Mouse (Mus musculus) mouse embryonic stem cell (cell line): ENCODE measurements around the gene Gm20388.

Experiments used
- in situ Hi-C, 2 experiments: fragments of 300-500 bp; cut with MboI; formaldehyde crosslinking; loops; 1 replicate in 1 of 2; 3 replicates in 1 of 2; pipeline ENCODE4 v1.14.3; 2019 to 2020; ENCODE audit warnings: low sequenced_read_pairs in 2 of 2, low pct_unique_long_range_greater_than_20kb in 1 of 2, mixed read lengths in 1 of 2; ENCODE audit not compliant: unreplicated experiment in 1 of 2

Gene Gm20388

DNA sequence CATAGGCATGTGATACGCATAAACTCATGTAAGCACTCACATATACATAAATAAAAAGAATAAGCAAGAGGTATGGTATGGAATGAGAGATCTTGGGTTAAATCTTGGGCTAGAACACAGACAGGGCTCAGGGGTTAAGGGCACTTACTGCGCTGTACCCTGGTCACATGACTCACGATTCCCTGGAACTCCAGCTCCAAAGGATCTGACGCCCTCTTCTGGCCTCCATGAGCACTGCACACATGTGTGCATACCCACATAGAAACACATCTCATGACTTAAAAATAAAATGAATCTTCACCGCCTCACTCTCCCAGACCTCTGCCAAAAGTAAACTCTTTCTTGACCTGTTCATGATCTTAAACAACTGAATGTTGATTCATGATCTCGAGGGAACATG, 1587.0 kb downstream of the Gm20388 start:
- in situ Hi-C loops, result no loop called here

DNA sequence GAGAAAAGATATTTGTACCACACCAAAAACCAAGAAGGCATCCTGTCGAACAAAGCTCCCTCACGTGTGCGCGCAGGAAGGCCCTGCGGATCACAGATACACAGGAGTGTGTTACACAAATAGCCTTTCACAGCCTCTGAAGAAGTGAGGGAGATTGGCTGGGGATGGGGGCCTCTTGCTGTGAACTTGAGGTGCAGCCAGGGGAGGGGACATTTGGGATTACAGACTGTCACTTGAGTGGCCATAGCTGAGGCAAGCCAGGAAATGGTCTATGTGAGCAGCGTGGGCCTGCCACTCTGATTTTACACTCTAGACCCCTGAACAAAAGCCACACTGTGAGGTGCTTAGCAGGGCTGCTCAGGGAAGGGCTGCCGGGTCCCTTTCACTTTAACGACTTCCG, 1601.1 kb downstream of the Gm20388 start:
- in situ Hi-C loops, result loop anchor here in 1 of 2 experiments (5.0 to 10.0 kb wide), 2 partner anchors 297 to 399 kb away; no protein-coding TSS in a partner anchor

DNA sequence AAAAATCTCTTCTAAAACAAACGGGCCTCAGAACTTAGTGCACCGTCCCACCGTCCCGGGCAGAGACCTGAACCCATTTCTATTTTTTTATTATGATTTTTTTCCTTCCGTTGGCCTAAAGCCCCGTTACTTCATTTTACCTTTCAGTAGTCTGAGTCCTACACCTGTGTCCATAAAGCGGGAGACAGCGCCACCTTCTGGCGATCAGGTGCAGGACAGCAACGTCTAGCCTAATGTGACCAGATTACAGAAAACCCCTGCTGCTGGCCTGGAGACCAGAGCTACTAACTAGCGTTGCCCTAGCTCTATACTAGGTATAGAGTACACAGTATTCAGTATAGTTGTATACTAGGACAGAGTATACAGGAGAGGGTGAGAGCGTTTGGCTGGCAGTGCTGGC, 1602.8 kb downstream of the Gm20388 start:
- in situ Hi-C loops, result loop anchor here in 1 of 2 experiments (5.0 to 10.0 kb wide), 2 partner anchors 299 to 401 kb away; no protein-coding TSS in a partner anchor

GRCm38 (mm10) chr8:121525111-121525818, 1614.6 kb downstream of the Gm20388 start:
- in situ Hi-C loops, result loop anchor here in 1 of 2 experiments (10.0 kb wide), 1 partner anchor 410 kb away; the partner anchor contains the start of gene Foxc2

DNA sequence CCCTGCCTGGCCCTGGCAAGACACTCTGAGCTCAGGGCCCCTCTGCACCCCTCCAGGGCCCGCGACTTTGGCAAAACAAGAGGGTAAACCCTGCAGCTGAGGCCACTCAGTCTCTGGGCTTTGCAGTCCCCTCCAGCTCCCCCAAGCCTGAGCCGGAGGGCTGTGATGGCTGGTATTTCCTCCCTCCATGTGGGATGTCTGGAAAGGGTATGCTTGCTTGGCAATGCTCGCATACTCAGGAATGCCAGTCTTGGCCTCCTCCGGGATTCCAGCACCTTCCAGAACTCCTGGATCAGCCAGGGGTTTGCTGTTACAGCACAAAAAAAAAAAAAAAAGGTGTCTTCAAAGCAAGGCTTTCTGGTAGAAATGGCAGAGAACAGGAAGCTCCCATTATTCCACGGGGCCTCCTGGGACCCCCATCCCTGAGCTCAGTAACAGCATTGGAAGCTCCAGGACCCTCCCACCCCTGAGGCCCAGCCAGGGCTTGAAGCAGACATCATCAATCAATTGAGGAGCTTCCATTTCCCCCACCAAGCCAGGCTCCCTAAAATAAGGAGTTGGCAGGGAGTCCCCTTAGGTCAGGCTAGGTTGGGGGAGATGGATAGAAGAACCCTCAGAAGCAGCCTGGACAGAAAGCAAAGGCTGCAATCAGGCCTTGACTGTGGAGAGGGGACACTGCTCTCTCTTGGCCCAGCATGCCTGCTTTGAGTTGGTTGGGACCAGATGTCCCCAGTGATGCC, 1616.3 kb downstream of the Gm20388 start:
- in situ Hi-C loops, result loop anchor here in 1 of 2 experiments (10.0 kb wide), 1 partner anchor 412 kb away; the partner anchor contains the start of gene Foxc2

DNA sequence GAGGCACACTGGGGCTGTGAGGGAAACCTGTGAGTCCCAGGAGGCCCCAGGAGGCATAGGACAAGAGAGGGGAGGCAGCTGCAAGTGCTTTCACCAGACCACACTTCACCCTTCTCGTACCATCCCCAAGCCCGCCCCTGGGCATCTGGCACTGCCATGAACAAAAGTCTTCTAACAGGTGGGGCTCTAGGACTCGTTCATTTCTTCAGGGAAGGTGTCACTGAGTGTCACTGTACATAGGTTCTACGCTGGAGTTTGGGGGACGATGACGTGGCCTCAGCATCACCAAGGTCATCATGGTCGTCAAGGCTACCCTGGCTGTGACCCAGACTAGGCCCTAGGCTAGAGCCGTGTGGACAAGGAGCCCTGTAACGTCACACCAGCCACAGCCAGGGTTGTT, 1617.1 kb downstream of the Gm20388 start:
- in situ Hi-C loops, result loop anchor here in 1 of 2 experiments (10.0 kb wide), 1 partner anchor 413 kb away; the partner anchor contains the start of gene Foxc2

GRCm38 (mm10) chr8:121528790-121529189, 1618.1 kb downstream of the Gm20388 start:
- in situ Hi-C loops, result loop anchor here in 1 of 2 experiments (10.0 kb wide), 1 partner anchor 414 kb away; the partner anchor contains the start of gene Foxc2

GRCm38 (mm10) chr8:121530639-121531038, 1620.0 kb downstream of the Gm20388 start:
- in situ Hi-C loops, result no loop called here

GRCm38 (mm10) chr8:121532381-121532780, 1621.7 kb downstream of the Gm20388 start:
- in situ Hi-C loops, result no loop called here

DNA sequence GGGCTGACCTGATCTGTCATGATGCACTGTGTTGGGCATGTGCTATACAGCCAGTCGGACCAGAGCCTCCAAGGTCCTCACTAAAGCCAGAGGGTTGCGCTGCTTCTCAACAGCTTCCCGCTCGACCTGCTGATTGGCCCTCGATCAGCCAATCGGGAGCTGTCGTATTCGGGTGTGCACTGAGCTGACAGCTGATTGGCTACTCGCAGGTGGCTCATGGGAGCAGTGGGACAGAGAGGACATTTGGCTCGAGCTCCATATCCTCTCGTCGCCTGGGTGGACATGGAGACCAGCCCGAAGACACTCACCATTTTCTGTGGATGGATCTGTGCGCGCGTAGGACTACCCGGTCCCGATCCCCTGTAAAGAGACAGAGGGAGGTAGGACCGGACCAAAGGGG, 1631.2 kb downstream of the Gm20388 start:
- in situ Hi-C loops, result loop anchor here (10.0 kb wide), 2 partner anchors 53 to 143 kb away; partner anchors contain the start of gene Map1lc3b (in 2 of the 2)

DNA sequence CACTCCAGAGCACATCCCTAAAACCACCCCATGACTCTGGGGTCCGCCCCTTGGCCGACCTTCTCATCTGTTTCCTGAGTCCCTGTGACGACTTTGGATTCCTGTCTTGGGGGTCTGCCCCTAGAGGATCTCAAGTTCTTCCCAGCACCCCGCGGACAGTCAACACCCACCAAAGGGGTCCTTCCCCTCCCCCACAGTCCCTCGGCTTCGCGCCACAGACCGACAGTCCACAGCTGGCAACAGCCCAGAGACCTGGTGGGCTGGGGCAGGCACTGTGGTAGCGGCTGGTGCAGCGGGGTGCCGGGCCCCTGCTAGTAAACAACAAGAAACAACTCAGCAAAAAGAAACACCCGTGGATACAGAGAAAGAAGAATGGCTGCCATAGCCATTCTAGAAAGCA, 1632.3 kb downstream of the Gm20388 start:
- in situ Hi-C loops, result loop anchor here (10.0 kb wide), 2 partner anchors 52 to 142 kb away; partner anchors contain the start of gene Map1lc3b (in 2 of the 2)

GRCm38 (mm10) chr8:121544276-121544785, 1633.7 kb downstream of the Gm20388 start, which contains the start of gene 1700018B08Rik:
1700018B08Rik (minus strand) TSS chr8:121544320.
- in situ Hi-C loops, result loop anchor here (10.0 kb wide), 2 partner anchors 50 to 140 kb away; partner anchors contain the start of gene Map1lc3b (in 2 of the 2)

DNA sequence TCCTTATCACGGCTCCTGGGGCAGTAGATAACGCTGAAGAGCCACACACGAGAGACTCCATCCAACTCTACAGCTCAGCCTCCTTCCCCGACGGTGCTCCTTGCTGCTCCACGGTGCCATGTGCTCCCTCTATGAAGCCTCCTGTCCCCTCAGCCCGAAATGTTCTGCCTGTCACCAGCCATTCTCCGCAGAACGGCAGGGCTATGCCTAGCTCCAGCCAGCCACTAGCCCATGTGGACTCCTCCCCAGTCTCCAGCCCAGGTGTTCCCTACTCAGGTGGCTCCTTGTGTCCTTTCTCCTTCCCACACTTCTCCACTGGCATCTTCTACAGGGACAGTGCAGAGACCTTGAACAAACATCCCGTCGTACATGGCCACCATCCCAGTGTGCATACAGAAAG, 1634.3 kb downstream of the Gm20388 start:
- in situ Hi-C loops, result loop anchor here (10.0 kb wide), 2 partner anchors 50 to 140 kb away; partner anchors contain the start of gene Map1lc3b (in 2 of the 2)

- in situ Hi-C loops, result loop anchor here (10.0 kb wide), 2 partner anchors 48 to 138 kb away; partner anchors contain the start of gene Map1lc3b (in 2 of the 2)
Measured at GRCm38 (mm10) chr8:121547132-121547531, 1636.5 kb downstream of the Gm20388 start.

GRCm38 (mm10) chr8:121550056-121550455, 1639.4 kb downstream of the Gm20388 start:
- in situ Hi-C loops, result no loop called here

DNA sequence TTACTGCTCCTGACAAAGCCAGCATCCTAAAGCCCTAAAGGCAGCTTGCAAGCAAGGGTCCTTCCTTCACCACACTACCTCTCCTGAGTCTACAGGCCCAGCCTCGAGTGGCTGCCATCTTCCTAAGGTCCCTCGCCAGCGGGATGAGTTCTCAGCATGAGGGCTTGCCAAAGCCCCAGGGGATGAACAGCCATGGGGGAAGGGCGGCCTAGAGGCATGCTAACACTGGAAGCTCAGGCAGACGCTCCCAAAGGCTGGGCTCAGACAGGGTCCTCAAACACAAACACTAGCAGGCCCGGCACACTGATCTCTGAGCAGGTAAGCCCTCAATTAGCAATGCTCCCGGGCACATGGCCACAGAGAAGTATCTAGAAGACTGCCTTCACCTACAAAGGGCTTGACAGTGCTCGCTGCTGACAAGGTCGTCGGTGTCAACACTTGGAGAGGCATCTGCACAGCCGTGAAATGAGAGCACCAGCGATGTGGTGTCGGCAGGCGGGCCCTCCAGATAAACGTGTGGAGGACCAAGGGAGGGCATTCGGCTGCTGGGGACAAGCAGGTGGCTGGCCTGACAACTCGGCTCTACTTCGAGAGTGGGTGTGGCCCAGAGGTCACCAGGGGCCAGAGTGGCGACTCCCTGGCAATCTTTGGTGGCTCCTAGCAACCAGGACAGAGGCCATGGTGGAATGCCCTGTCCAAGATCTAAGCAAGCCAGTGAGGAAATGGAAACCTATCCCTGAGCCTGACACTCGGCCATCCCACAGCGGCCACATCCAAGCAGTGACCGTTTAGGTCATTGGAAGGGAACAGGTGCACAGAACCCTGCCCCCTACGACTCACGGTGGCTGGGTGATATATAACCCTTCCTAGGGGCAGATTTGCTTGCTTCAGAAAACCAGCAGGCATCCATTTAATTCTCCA, 1640.7 kb downstream of the Gm20388 start:
- in situ Hi-C loops, result no loop called here

DNA sequence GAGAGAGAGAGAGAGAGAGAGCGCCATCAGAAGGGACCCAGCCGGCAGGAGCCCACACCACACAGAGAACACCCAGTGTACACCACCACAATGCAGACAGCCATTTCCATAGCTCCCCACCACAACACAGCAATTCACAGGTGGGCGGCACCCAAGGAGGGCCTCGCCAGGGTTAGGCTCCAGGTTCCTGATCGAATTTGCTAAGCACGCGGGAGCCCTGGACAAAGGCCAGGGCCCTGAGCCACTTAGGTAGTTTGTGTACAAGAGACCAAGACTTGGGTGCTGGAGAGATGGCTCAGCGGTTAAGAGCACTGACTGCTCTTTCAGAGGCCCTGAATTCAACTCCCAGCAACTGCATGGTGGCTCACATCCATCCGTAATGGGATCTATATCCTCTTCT, 1641.9 kb downstream of the Gm20388 start:
- in situ Hi-C loops, result no loop called here
